Mouse (Mus musculus): Measurements from ENCODE around the gene Sh3d19. TPM values are rescaled to one million over a fixed set of nuclear protein-coding genes. Genes with fewer than 3 reads are reported as not detected.
A peak's percentile ranks its signal among the peaks of the same experiment; 100 is the strongest.

The Sh3d19 gene
- polyA plus RNA-seq, 1 experiment from 2014 or later = 23.0 TPM

GRCm38 (mm10) chr3:86134939-86135638 lies 164.2 kb downstream of the Sh3d19 start:
- Histone ChIP-seq H3K27me3 (ENCODE audit: control insufficient read depth, insufficient read depth, low read length) (no peaks in the 10 kb centered on the region), H3K9me3 (ENCODE audit: control insufficient read depth, low read length) (no peaks in the 10 kb centered on the region), H3K4me3 (ENCODE audit: low read depth, low read length) (no peak overlapping the region), H3K4me1 (replicated peaks; ENCODE audit: control insufficient read depth, insufficient read depth) (no peaks in the 10 kb centered on the region), H3K4me2 (replicated peaks; ENCODE audit: low read depth) (no peak overlapping the region), H3K9ac (ENCODE audit: low read length) (no peak overlapping the region), H3K27ac (replicated peaks) (no peak overlapping the region), H3K36me3 (ENCODE audit: control insufficient read depth, insufficient read depth, low read length) (peaks cover 8% of the 10 kb centered on the region)
- peak; percentile 56 for DNase-seq (ENCODE audit: low spot score)
- 70% methylated on average over 6 of the region's 6 CpGs for WGBS
- TF ChIP-seq CTCF (IDR thresholded peaks at IDR 0.05; ENCODE audit: low read depth) (no peak), EP300 (optimal IDR thresholded peaks at IDR 0.05) (no peak)
- ATAC-seq (ENCODE audit: low FRiP score, low TSS enrichment) = peak; percentile 77

- WGBS = 82% methylated on average over 6 of the region's 6 CpGs
- no peaks in the 10 kb centered on the region for H3K9me3 ChIP-seq (ENCODE audit: control insufficient read depth, low read length)
- H3K36me3 ChIP-seq (ENCODE audit: control insufficient read depth, insufficient read depth, low read length) = peaks cover 10% of the 10 kb centered on the region
- H3K4me1 ChIP-seq (replicated peaks; ENCODE audit: control insufficient read depth, insufficient read depth) = no peaks in the 10 kb centered on the region
- no peaks in the 10 kb centered on the region for H3K27me3 ChIP-seq (ENCODE audit: control insufficient read depth, insufficient read depth, low read length)
- no peak for ATAC-seq (ENCODE audit: low FRiP score, low TSS enrichment)
- H3K4me3 ChIP-seq (ENCODE audit: low read depth, low read length) = no peak overlapping the region
- H3K4me2 ChIP-seq (replicated peaks; ENCODE audit: low read depth) = no peak overlapping the region
- H3K27ac ChIP-seq (replicated peaks) = no peak overlapping the region
- TF ChIP-seq CTCF (IDR thresholded peaks at IDR 0.05; ENCODE audit: low read depth) (no peak), EP300 (optimal IDR thresholded peaks at IDR 0.05) (no peak)
- DNase-seq (ENCODE audit: low spot score) = no peak
- H3K9ac ChIP-seq (ENCODE audit: low read length) = no peak overlapping the region
Observed at GRCm38 (mm10) chr3:86135886-86136563, 165.1 kb downstream of the Sh3d19 start.

GRCm38 (mm10) chr3:86136936-86137574 lies 166.1 kb downstream of the Sh3d19 start:
- Histone ChIP-seq H3K36me3 (ENCODE audit: control insufficient read depth, insufficient read depth, low read length) (peaks cover 8% of the 10 kb centered on the region), H3K4me1 (replicated peaks; ENCODE audit: control insufficient read depth, insufficient read depth) (no peaks in the 10 kb centered on the region), H3K9ac (ENCODE audit: low read length) (no peak overlapping the region), H3K27ac (replicated peaks) (no peak overlapping the region), H3K9me3 (ENCODE audit: control insufficient read depth, low read length) (no peaks in the 10 kb centered on the region), H3K4me3 (ENCODE audit: low read depth, low read length) (no peak overlapping the region), H3K27me3 (ENCODE audit: control insufficient read depth, insufficient read depth, low read length) (no peaks in the 10 kb centered on the region), H3K4me2 (replicated peaks; ENCODE audit: low read depth) (no peak overlapping the region)
- ATAC-seq (ENCODE audit: low FRiP score, low TSS enrichment) (no peak), DNase-seq (ENCODE audit: low spot score) (no peak)
- TF ChIP-seq CTCF (IDR thresholded peaks at IDR 0.05; ENCODE audit: low read depth) = no peak
- TF ChIP-seq EP300 (optimal IDR thresholded peaks at IDR 0.05) = no peak
- WGBS = 85% methylated on average over 6 of the region's 6 CpGs

GRCm38 (mm10) chr3:86139660-86140059 lies 168.8 kb downstream of the Sh3d19 start:
- no peak overlapping the region for H3K9ac ChIP-seq (ENCODE audit: low read length)
- H3K27me3 ChIP-seq (ENCODE audit: control insufficient read depth, insufficient read depth, low read length) = no peaks in the 10 kb centered on the region
- H3K27ac ChIP-seq (replicated peaks) = no peak overlapping the region
- WGBS = 88% methylated on average over 4 of the region's 4 CpGs
- ATAC-seq (ENCODE audit: low FRiP score, low TSS enrichment) (no peak), DNase-seq (ENCODE audit: low spot score) (no peak)
- H3K4me2 ChIP-seq (replicated peaks; ENCODE audit: low read depth) = no peak overlapping the region
- no peak overlapping the region for H3K4me3 ChIP-seq (ENCODE audit: low read depth, low read length)
- H3K4me1 ChIP-seq (replicated peaks; ENCODE audit: control insufficient read depth, insufficient read depth) = no peaks in the 10 kb centered on the region
- H3K36me3 ChIP-seq (ENCODE audit: control insufficient read depth, insufficient read depth, low read length) = peaks cover 8% of the 10 kb centered on the region
- no peaks in the 10 kb centered on the region for H3K9me3 ChIP-seq (ENCODE audit: control insufficient read depth, low read length)
- TF ChIP-seq CTCF (IDR thresholded peaks at IDR 0.05; ENCODE audit: low read depth) = no peak
- TF ChIP-seq EP300 (optimal IDR thresholded peaks at IDR 0.05) = no peak

GRCm38 (mm10) chr3:86141366-86141765 lies 170.5 kb downstream of the Sh3d19 start:
- DNase-seq (ENCODE audit: low spot score) = peak; percentile 33

More at GRCm38 (mm10) chr3:86141366-86141765, 170.5 kb downstream of the Sh3d19 start:
- Histone ChIP-seq H3K9ac (ENCODE audit: low read length) (peak overlapping the region; percentile 99), H3K4me2 (replicated peaks; ENCODE audit: low read depth) (peak overlapping the region; percentile 75), H3K36me3 (ENCODE audit: control insufficient read depth, insufficient read depth, low read length) (peaks cover 5% of the 10 kb centered on the region; the same call in 1 of the 2 replicates), H3K27me3 (ENCODE audit: control insufficient read depth, insufficient read depth, low read length) (no peaks in the 10 kb centered on the region), H3K4me1 (replicated peaks; ENCODE audit: control insufficient read depth, insufficient read depth) (no peaks in the 10 kb centered on the region), H3K9me3 (ENCODE audit: control insufficient read depth, low read length) (no peaks in the 10 kb centered on the region), H3K27ac (replicated peaks) (peak overlapping the region; percentile 94), H3K4me3 (ENCODE audit: low read depth, low read length) (peak overlapping the region; percentile 95)
- peak; percentile 13; the same call in 1 of the 2 replicates for ATAC-seq (ENCODE audit: low FRiP score, low TSS enrichment)
- 6% methylated on average over 7 of the region's 7 CpGs for WGBS
- TF ChIP-seq CTCF (IDR thresholded peaks at IDR 0.05; ENCODE audit: low read depth) = no peak
- TF ChIP-seq EP300 (optimal IDR thresholded peaks at IDR 0.05) = no peak
